Mouse (Mus musculus) hindbrain, embryonic 11.5 days (tissue): ENCODE data around the gene Ces2a. TPM values are rescaled to one million over a fixed set of nuclear protein-coding genes. Genes with fewer than 3 reads are reported as not detected.

Source experiments
- ATAC-seq: fragments of 200-750 bp; cut with Nextera tagmentation; 2 replicates; pipeline ENCODE4 v1.8.0; 2017; ENCODE audit warnings: mild to moderate bottlenecking, moderate TSS enrichment, moderate library complexity; ENCODE audit not compliant: low FRiP score
- DNase-seq: peaks from one replicate; pipeline ENCODE4 v3.0.0-alpha.2; 2015; ENCODE audit warnings: low spot score
- H3K27ac ChIP-seq: fragments of 300-500 bp; sonication (generic); 2 replicates; pipeline ENCODE4 v1.5.1; 2014; ENCODE audit warnings: mild to moderate bottlenecking, low read depth, low read length
- H3K27me3 ChIP-seq: fragments of 300-500 bp; sonication (generic); 2 replicates; pipeline ENCODE4 v1.6.1; 2014; ENCODE audit warnings: mild to moderate bottlenecking, low read length, moderate library complexity, mixed read lengths; ENCODE audit not compliant: control insufficient read depth, insufficient read depth
- H3K36me3 ChIP-seq: fragments of 300-500 bp; sonication (generic); 2 replicates; pipeline ENCODE4 v1.6.1; 2014; ENCODE audit warnings: mild to moderate bottlenecking, low read length, moderate library complexity, mixed read lengths; ENCODE audit not compliant: control insufficient read depth, insufficient read depth
- H3K4me1 ChIP-seq: fragments of 300-500 bp; sonication (generic); replicated peaks from 2 replicates; pipeline ENCODE4 v1.6.1; 2014; ENCODE audit warnings: low read length, mixed read lengths; ENCODE audit not compliant: control insufficient read depth, insufficient read depth
- H3K4me2 ChIP-seq: fragments of 300-500 bp; sonication (generic); replicated peaks from 2 replicates; pipeline ENCODE4 v1.6.1; 2014; ENCODE audit warnings: mild to moderate bottlenecking, low read depth, low read length
- H3K4me3 ChIP-seq: fragments of 300-500 bp; sonication (generic); 2 replicates; pipeline ENCODE4 v1.5.1; 2014; ENCODE audit warnings: low read depth, low read length
- H3K9ac ChIP-seq: fragments of 300-500 bp; sonication (generic); 2 replicates; pipeline ENCODE4 v1.6.1; 2014; ENCODE audit warnings: low read depth, low read length
- H3K9me3 ChIP-seq: fragments of 300-500 bp; sonication (generic); 2 replicates; pipeline ENCODE4 v1.6.1; 2016; ENCODE audit warnings: low read length; ENCODE audit not compliant: control insufficient read depth
- WGBS: fragments of 180-500 bp; shearing (Covaris S2); extraction: QIAGEN DNeasy Blood & Tissue Kit; methylation state at CpG from one replicate; pipeline ENCODE4 v1.1.7; 2014; 5-methylcytosine and 5-hydroxymethylcytosine counted together
- polyA plus RNA-seq: library from polyadenylated mRNA; unstranded; fragments of >200 nt; fragmentation: Nextera tagmentation; extraction: Ambion mirVana; gene quantifications from 2 replicates; pipeline ENCODE4 v1.2.1, GENCODE M21; 2014

The Ces2a gene
- polyA plus RNA-seq, 1 experiment from 2014 or later: not detected

DNA sequence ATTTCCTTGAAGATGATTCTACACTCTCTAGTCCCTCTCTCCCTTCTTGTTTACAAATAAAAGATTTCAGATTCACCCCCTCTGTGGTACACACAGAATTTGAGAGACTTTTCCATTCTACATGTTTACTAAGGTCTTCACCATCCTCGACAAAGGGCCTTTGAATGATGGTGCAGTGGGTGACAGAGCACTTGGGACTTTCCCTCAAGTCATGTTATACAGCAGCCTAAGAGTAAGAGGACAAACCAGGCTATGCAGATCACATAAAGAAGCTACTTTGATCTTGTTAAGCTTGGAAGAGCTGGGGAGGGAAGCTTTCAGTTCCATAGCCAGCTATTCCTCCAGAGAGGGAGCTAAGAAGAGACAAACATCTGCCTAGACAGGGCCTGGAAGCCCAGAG is 19.0 kb downstream of the Ces2a start:
- WGBS: 86% methylated on average over 1 of the region's 1 CpGs
- DNase-seq (no peak), ATAC-seq (no peak)
- Histone ChIP-seq H3K27ac (no peak overlapping the region), H3K27me3 (no peaks in the 10 kb centered on the region), H3K36me3 (no peaks in the 10 kb centered on the region), H3K4me3 (no peak overlapping the region), H3K4me1 (no peaks in the 10 kb centered on the region), H3K4me2 (no peak overlapping the region), H3K9ac (no peak overlapping the region), H3K9me3 (no peaks in the 10 kb centered on the region)

DNA sequence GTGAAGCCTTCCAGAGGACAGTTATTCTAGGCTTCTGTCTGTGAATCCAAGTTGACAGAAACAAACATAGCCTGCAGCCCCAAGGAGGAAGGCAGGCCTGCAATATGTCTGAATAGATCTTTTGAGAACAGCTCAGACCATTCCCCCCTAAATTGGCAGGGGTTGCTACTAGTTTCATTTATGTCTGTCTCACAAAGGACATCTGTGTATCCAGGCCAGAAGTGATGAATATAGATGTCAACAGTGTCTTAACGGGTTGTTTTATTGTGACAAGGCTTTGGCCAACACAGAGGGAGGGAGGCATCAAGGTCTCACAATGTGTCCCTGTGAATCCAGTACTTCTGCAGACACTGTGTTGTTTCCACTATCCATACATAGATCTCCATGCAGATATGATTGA is 23.8 kb downstream of the Ces2a start:
- Histone ChIP-seq H3K4me1 (no peaks in the 10 kb centered on the region), H3K9me3 (no peaks in the 10 kb centered on the region), H3K27me3 (no peaks in the 10 kb centered on the region), H3K27ac (no peak overlapping the region), H3K4me2 (no peak overlapping the region), H3K9ac (no peak overlapping the region), H3K4me3 (no peak overlapping the region), H3K36me3 (no peaks in the 10 kb centered on the region)
- no peak for ATAC-seq
- DNase-seq: no peak
- 47% methylated on average over 1 of the region's 1 CpGs for WGBS

DNA sequence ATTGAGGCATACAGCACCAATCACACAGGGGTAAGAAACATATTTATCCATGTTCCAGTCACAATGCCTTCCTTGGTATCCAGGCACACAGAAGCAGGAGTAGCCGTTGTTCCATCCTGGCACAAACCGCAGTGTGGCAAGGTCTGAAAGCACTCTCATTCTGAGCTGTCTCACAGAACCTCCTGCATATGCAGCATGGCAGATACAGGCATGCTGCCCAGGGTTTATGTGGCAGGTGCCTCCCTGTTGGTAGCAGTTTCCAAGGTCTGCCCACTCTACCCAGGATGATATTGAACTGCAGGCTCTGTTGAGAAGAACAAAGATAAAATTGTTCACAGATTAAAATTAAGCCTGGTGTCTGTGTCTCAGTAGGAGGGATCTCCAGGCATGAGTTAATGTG is 24.4 kb downstream of the Ces2a start:
- WGBS: 94% methylated on average over 2 of the region's 2 CpGs
- Histone ChIP-seq H3K4me1 (no peaks in the 10 kb centered on the region), H3K27ac (no peak overlapping the region), H3K9me3 (no peaks in the 10 kb centered on the region), H3K9ac (no peak overlapping the region), H3K36me3 (no peaks in the 10 kb centered on the region), H3K4me3 (no peak overlapping the region), H3K27me3 (no peaks in the 10 kb centered on the region), H3K4me2 (no peak overlapping the region)
- ATAC-seq (no peak), DNase-seq (no peak)

DNA sequence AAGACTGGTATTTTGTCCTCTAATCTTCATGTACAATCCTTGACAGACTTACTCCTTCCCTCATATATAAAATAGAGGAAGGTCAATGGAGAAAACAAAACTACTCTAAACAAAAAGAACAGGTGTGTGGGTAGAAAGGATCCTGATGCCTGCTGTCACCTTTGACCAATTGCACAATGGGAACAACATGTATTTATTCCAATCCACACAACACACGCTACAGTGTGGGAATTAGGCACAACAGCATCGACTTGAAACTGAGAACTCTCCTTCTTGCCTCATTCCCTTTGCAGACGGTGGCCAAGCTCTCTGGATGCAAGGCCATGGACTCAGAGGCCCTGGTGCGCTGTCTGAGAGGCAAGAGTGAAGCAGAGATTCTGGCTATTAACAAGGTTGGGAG is 27.3 kb downstream of the Ces2a start:
- 87% methylated on average over 4 of the region's 4 CpGs for WGBS
- H3K4me1 ChIP-seq: no peaks in the 10 kb centered on the region
- no peak for ATAC-seq

DNA sequence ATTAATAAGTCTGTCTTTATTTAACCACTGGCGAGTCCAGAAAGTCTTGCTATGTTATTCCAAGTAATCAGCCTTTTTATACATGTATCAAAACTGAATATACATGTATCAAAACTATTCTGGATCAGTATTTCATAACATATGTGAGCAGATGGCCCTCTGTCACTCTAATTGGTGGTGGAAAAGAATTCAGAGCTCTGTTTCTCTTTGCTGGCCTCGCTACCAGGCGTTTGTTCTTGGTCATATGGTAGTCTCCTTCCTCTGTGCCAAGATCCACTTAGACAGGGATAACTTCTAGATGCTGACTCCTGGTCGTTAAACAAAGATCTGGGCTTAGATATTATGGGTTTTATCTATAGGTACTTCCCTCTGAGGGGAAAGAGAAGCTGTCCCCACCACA is 32.7 kb downstream of the Ces2a start:
- Histone ChIP-seq H3K4me2 (no peak overlapping the region), H3K9ac (no peak overlapping the region), H3K4me1 (no peaks in the 10 kb centered on the region), H3K4me3 (no peak overlapping the region), H3K27ac (no peak overlapping the region), H3K27me3 (no peaks in the 10 kb centered on the region), H3K9me3 (no peaks in the 10 kb centered on the region), H3K36me3 (no peaks in the 10 kb centered on the region)
- WGBS: 71% methylated on average over 4 of the region's 4 CpGs
- DNase-seq (no peak), ATAC-seq (no peak)

More for the DNA sequence above, 27.3 kb downstream of the Ces2a start:
- Histone ChIP-seq H3K9ac (no peak overlapping the region), H3K9me3 (no peaks in the 10 kb centered on the region), H3K27ac (no peak overlapping the region), H3K4me3 (no peak overlapping the region), H3K27me3 (no peaks in the 10 kb centered on the region), H3K36me3 (no peaks in the 10 kb centered on the region), H3K4me2 (no peak overlapping the region)
- no peak for DNase-seq

DNA sequence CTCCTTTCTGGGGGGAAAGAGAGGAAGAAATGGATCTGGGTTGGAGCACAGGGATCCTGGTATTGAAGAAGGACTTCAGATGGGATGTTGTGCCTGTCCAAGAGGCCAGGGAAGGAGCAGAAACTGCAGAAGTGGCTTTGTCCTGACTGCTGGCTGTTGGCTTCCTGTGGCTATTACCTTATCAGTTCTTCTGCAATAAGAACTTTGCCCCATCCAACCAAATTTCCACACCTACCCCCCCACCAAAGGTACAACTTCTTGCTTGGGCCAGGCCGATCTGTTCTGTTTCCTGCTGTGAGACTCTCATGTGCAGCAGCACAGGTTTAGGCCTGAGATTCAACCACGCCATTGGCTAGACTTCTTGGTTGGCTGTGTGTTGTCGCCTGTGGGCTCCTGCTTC is 36.6 kb downstream of the Ces2a start:
- no peak overlapping the region for H3K4me3 ChIP-seq
- H3K27me3 ChIP-seq: no peaks in the 10 kb centered on the region
- H3K9ac ChIP-seq: no peak overlapping the region
- WGBS: 83% methylated on average over 3 of the region's 3 CpGs
- H3K4me2 ChIP-seq: no peak overlapping the region
- no peaks in the 10 kb centered on the region for H3K9me3 ChIP-seq
- no peaks in the 10 kb centered on the region for H3K4me1 ChIP-seq
- H3K27ac ChIP-seq: no peak overlapping the region
- ATAC-seq: no peak
- no peaks in the 10 kb centered on the region for H3K36me3 ChIP-seq
- DNase-seq: no peak

DNA sequence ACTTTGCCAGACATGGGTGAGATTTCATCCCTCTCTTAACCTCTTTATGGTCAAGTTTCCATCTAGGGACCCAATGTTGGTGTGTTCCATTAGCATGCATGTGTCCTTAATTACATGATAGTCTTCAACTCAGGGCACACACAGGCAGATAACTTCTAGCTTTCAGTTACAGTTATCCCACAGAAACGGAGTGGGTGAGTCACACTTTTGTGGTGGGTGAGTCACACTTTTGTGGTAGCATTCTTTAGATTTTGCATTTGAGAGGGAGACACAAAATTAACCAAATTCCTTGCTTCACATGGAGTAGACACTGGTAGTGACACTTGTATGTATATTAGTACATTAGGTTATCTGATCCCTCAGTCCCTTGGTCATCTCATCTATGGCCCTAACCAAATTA is 53.2 kb downstream of the Ces2a start:
- Histone ChIP-seq H3K9me3 (no peaks in the 10 kb centered on the region), H3K4me2 (no peak overlapping the region), H3K36me3 (no peaks in the 10 kb centered on the region), H3K27me3 (no peaks in the 10 kb centered on the region), H3K27ac (no peak overlapping the region), H3K4me1 (no peaks in the 10 kb centered on the region), H3K4me3 (no peak overlapping the region), H3K9ac (no peak overlapping the region)
- ATAC-seq: no peak
- no peak for DNase-seq
- 74% methylated on average over 1 of the region's 1 CpGs for WGBS

DNA sequence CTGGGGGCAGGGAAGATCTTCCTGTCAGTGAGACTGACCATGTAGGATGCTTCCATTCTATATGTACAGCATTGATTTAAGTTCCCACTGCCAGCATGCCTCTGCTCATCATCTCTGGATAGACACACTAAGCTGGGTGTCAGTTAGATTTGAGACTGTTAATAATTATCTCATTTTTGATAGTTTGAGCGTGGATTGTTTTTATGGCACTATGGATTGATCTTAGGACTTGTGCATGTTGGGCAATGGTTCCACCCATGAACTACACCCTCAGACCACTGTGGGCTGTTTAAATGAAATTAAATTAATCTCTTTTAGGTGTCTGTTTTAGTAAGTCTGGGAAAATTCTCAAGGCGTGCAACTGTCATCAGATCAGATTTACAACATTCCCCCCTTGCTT is 55.1 kb downstream of the Ces2a start:
- H3K9me3 ChIP-seq: no peaks in the 10 kb centered on the region
- WGBS: 85% methylated on average over 2 of the region's 2 CpGs
- no peak overlapping the region for H3K27ac ChIP-seq
- H3K27me3 ChIP-seq: no peaks in the 10 kb centered on the region
- H3K9ac ChIP-seq: no peak overlapping the region
- H3K36me3 ChIP-seq: no peaks in the 10 kb centered on the region
- DNase-seq: no peak
- H3K4me3 ChIP-seq: no peak overlapping the region
- H3K4me1 ChIP-seq: no peaks in the 10 kb centered on the region
- no peak overlapping the region for H3K4me2 ChIP-seq
- ATAC-seq: no peak

DNA sequence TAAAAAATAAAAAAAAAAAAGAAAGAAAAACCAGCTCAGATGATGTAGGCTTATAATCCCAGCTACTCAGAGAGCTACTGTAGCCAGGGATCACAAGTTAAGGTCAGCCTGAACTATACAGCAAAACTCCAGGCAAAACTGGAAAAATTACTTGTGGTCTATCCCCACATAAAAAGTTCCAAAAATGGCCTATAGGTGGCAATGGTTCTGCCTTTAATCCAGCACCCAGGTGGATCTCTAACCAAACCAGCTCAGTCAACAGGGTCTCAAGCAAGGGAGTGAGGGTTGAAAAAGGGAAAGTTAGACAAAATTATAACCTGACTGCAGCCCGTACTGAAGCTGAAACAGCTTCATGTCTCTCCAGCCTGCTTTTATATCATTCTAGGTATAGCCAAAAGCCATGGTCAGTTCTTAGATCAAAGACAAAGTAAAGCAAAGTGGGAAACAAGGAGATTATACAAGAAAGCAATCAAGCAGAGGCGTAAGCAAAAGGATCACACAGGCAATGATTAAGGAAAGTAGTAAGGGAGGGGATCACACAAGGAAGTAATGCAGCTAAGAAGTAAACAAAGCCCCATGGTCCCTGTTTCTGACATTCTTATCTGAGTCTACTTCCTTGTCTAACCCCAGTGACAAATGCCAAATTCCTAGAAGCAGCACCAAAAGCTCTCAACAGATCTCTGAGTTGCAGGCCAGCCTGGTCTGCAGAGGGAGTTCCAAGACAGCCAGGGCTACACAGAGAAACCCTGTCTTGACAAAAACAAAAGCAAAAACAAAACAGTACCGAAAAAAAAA is 56.3 kb downstream of the Ces2a start:
- ATAC-seq (no peak), DNase-seq (peak; percentile 26)
- Histone ChIP-seq H3K36me3 (no peaks in the 10 kb centered on the region), H3K27ac (no peak overlapping the region), H3K4me3 (no peak overlapping the region), H3K9me3 (no peaks in the 10 kb centered on the region), H3K27me3 (no peaks in the 10 kb centered on the region), H3K4me1 (no peaks in the 10 kb centered on the region), H3K4me2 (no peak overlapping the region), H3K9ac (no peak overlapping the region)
- 70% methylated on average over 3 of the region's 3 CpGs for WGBS
